9 mouse cellular contexts compared by ENCODE assay signal in the genomic region with DNA sequence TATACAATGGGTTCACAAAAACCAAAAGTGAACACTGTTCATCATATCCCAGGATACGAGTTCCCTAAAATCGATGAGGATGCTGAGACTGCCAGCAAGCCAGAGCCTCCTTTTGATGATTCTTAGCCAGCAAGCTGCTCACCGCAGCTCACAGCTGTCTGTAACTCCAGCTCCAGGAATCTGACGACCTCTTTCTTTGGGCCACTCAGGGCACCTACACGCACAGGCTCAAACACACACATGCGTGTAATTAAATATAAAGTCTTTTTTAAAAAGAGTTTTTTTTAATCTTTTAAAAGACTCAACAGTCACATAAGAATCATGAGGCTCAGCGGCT.
DNase-seq lines count a peak whose midpoint lies in the region; ATAC-seq and TF ChIP-seq lines count a peak whose summit lies in the region.
"Had no signal": no experiment of that assay in that cellular context is flagged by ENCODE, and none has a peak within 500 bp of the region (broad histone marks: within the 10 kb centered on the region; RNA-seq: fewer than 3 reads in every experiment).

No protein-coding gene starts in this region.

- no peak for TF ChIP-seq POLR2A in bone marrow, adult 2 months (IDR thresholded peaks at IDR 0.05; ENCODE audit: borderline replicate concordance, control insufficient read depth, low read depth, low read length)

- no peaks in the 10 kb centered on the region for H3K27me3 ChIP-seq in heart, postnatal 0 days (ENCODE audit: control insufficient read depth, insufficient read depth, low read length)
- H3K27me3 ChIP-seq in hindbrain, embryonic 13.5 days: 0 out of 2 replicates have a peak, but pooled peaks cover 4% of the 10 kb centered on the region
- peaks cover 20% of the 10 kb centered on the region; the same call in 1 of the 2 replicates for H3K27me3 ChIP-seq in midbrain, embryonic 10.5 days (ENCODE audit: low read depth, poor library complexity, severe bottlenecking)

- H3K9ac ChIP-seq in heart, postnatal 0 days (replicated peaks; ENCODE audit: low read depth, low read length): no peak overlapping the region
- no peak overlapping the region for H3K9ac ChIP-seq in hindbrain, embryonic 13.5 days

- H3K4me2 ChIP-seq in heart, postnatal 0 days (ENCODE audit: low read depth, low read length): peak overlapping the region; percentile 65; the same call in 1 of the 2 replicates
- peak overlapping the region; percentile 61; the same call in 1 of the 2 replicates for H3K4me2 ChIP-seq in hindbrain, embryonic 13.5 days

- TF ChIP-seq CTCF in heart, postnatal 0 days (IDR thresholded peaks at IDR 0.05; ENCODE audit: low read depth): no peak
- TF ChIP-seq CTCF in bone marrow, adult 2 months (IDR thresholded peaks at IDR 0.05; ENCODE audit: control insufficient read depth, insufficient read depth, low read length): no peak

- no peak overlapping the region; the same call in 1 of the 2 replicates for H3K4me3 ChIP-seq in heart, postnatal 0 days (ENCODE audit: low read depth, low read length)
- H3K4me3 ChIP-seq in bone marrow, adult 2 months (replicated peaks; ENCODE audit: control insufficient read depth, low read depth, low read length): peak overlapping the region; percentile 37
- H3K4me3 ChIP-seq in hindbrain, embryonic 13.5 days: peak overlapping the region; percentile 35
- peak overlapping the region; percentile 55 for H3K4me3 ChIP-seq in midbrain, embryonic 10.5 days

- DNase-seq in heart, postnatal 0 days (ENCODE audit: low spot score): no peak
- no peak for DNase-seq in heart, adult 9 months (ENCODE audit: low spot score in 2 of 2)
- DNase-seq in midbrain, embryonic 10.5 days (ENCODE audit: low spot score): no peak
- DNase-seq in urinary bladder, postnatal 36 days (ENCODE audit: low spot score in 2 of 2): no peak
- no peak for DNase-seq in layer of hippocampus, adult 8-10 months (ENCODE audit: low spot score in 2 of 2)
- DNase-seq in ovary, postnatal 36 days (ENCODE audit: low spot score): no peak
- DNase-seq: cerebellum, adult 2 months had no signal

- WGBS in heart, postnatal 0 days: 49% methylated on average over 7 of the region's 7 CpGs
- 10% methylated on average over 7 of the region's 7 CpGs for WGBS in bone marrow, adult 2 months
- 44% methylated on average over 7 of the region's 7 CpGs for WGBS in hindbrain, embryonic 13.5 days
- WGBS in midbrain, embryonic 10.5 days: 52% methylated on average over 7 of the region's 7 CpGs

- no peaks in the 10 kb centered on the region for H3K9me3 ChIP-seq in heart, postnatal 0 days (replicated peaks; ENCODE audit: control insufficient read depth, low read length)
- no peaks in the 10 kb centered on the region for H3K9me3 ChIP-seq in hindbrain, embryonic 13.5 days
- H3K9me3 ChIP-seq in midbrain, embryonic 10.5 days (replicated peaks): no peaks in the 10 kb centered on the region

- H3K4me1 ChIP-seq in heart, postnatal 0 days (ENCODE audit: control insufficient read depth, insufficient read depth): peaks cover 7% of the 10 kb centered on the region
- H3K4me1 ChIP-seq in bone marrow, adult 2 months (ENCODE audit: control insufficient read depth, insufficient read depth, low read length): peaks cover 5% of the 10 kb centered on the region; the same call in 1 of the 2 replicates
- H3K4me1 ChIP-seq in hindbrain, embryonic 13.5 days (replicated peaks): peaks cover 9% of the 10 kb centered on the region
- peaks cover 19% of the 10 kb centered on the region for H3K4me1 ChIP-seq in midbrain, embryonic 10.5 days

- no peak for ATAC-seq in heart, postnatal 0 days (ENCODE audit: insufficient read depth, low read depth)
- ATAC-seq in hindbrain, embryonic 13.5 days (ENCODE audit: low FRiP score): no peak

- H3K27ac ChIP-seq in heart, postnatal 0 days (ENCODE audit: low read depth): no peak overlapping the region
- no peak overlapping the region for H3K27ac ChIP-seq in bone marrow, adult 2 months (ENCODE audit: control insufficient read depth, insufficient read depth, low read depth, low read length, poor library complexity)
- H3K27ac ChIP-seq in hindbrain, embryonic 13.5 days: no peak overlapping the region
- no peak overlapping the region for H3K27ac ChIP-seq in midbrain, embryonic 10.5 days (replicated peaks)

- H3K36me3 ChIP-seq in heart, postnatal 0 days (replicated peaks; ENCODE audit: control insufficient read depth, insufficient read depth, low read length): no peaks in the 10 kb centered on the region
- no peaks in the 10 kb centered on the region for H3K36me3 ChIP-seq in hindbrain, embryonic 13.5 days
- H3K36me3 ChIP-seq in midbrain, embryonic 10.5 days: no peaks in the 10 kb centered on the region

- no peak for TF ChIP-seq EP300 in heart, postnatal 0 days (IDR thresholded peaks at IDR 0.05; ENCODE audit: low read depth)
